Mouse (Mus musculus) kidney, embryonic 15.5 days (tissue): ENCODE data around the gene Ubp1. TPM values are rescaled to one million over a fixed set of nuclear protein-coding genes. Genes with fewer than 3 reads are reported as not detected.
"Not testable (repeated sequence)": the region's sequence is repeated elsewhere in the genome, so short reads cannot be mapped to it uniquely, and the experiment has no call there.

Experiments
- ATAC-seq: fragments of 200-750 bp; cut with Nextera tagmentation; replicated peaks from 2 replicates; pipeline ENCODE4 v1.8.0; 2017; ENCODE audit warnings: moderate TSS enrichment; ENCODE audit not compliant: low FRiP score
- H3K27ac ChIP-seq: fragments of 300-500 bp; sonication (generic); 2 replicates; pipeline ENCODE4 v1.5.1; 2015; ENCODE audit warnings: mild to moderate bottlenecking, inconsistent platforms
- H3K27me3 ChIP-seq: fragments of 300-500 bp; sonication (generic); 2 replicates; pipeline ENCODE4 v1.6.1; 2015; ENCODE audit warnings: inconsistent platforms
- H3K36me3 ChIP-seq: fragments of 300-500 bp; sonication (generic); 2 replicates; pipeline ENCODE4 v1.6.1; 2015; ENCODE audit warnings: inconsistent platforms
- H3K4me1 ChIP-seq: fragments of 300-500 bp; sonication (generic); 2 replicates; pipeline ENCODE4 v1.6.1; 2015; ENCODE audit warnings: inconsistent platforms
- H3K4me2 ChIP-seq: fragments of 300-500 bp; sonication (generic); 2 replicates; pipeline ENCODE4 v1.6.1; 2015; ENCODE audit warnings: moderate library complexity, mild to moderate bottlenecking, inconsistent platforms
- H3K4me3 ChIP-seq: fragments of 300-500 bp; sonication (generic); replicated peaks from 2 replicates; pipeline ENCODE4 v1.5.1; 2015; ENCODE audit warnings: mild to moderate bottlenecking, inconsistent platforms
- H3K9ac ChIP-seq: fragments of 300-500 bp; sonication (generic); 2 replicates; pipeline ENCODE4 v1.6.1; 2015; ENCODE audit warnings: mild to moderate bottlenecking, inconsistent platforms
- H3K9me3 ChIP-seq: fragments of 300-500 bp; sonication (generic); replicated peaks from 2 replicates; pipeline ENCODE4 v1.6.1; 2016; ENCODE audit warnings: inconsistent platforms
- WGBS: fragments of 180-500 bp; shearing (Covaris S2); methylation state at CpG from one replicate; pipeline ENCODE4 v1.1.7; 2015; ENCODE audit warnings: mixed read lengths; 5-methylcytosine and 5-hydroxymethylcytosine counted together
- polyA plus RNA-seq: library from polyadenylated mRNA; unstranded; fragments of >200 nt; fragmentation: Nextera tagmentation; extraction: Ambion mirVana; gene quantifications from 2 replicates; pipeline ENCODE4 v1.2.1, GENCODE M21; 2015

The Ubp1 gene
- 35.1 and 37.2 TPM in 2 replicates for polyA plus RNA-seq

DNA sequence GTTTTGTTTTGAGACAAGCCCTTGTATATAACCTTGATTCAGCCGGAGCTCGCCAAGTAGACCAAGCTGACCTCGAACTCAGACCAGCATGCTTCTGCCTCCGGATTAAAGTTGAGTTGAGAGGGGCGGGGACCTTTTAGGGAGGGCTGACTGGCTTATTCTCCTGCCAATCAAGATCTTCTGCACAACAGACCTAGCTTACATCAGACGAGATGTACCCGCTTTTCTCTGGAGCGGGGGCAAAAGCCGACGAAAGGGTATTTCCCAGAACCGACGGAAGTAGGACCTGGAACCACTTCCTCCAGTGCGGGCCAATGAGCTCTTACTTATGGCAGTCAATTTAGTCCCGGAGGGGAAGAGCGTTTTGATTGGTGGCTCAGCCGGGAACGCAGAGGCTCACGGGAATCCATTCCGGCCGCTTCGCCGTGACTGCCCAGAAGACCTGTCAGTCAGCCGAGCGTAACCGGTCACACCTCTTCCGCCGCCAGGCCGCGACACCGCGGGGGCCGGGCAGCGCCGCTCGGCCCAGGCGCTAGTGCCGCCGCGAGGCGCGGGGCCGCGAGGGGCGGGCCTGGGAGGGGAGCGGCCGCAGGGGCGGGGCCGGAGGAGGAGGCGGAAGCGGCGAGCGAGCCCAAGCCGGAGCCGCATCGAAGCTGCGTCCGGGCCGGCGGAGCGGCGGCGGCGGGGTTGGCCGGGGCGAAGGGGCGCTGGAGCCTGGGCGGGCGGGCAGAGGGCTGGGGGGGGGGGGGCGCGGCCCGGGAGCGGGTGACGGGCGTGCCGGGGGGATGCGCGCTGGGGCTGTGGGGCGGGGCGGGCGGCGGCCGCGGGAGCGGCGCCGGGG is at the start of gene Ubp1:
Gene Ubp1 (plus strand): TSS at position 401 of the 841 bp plus-strand sequence.
- peak within 1 kb of the TSS; percentile 97 for H3K4me3 ChIP-seq
- H3K36me3 ChIP-seq: no peaks in the 10 kb centered on the region
- peak within 1 kb of the TSS; percentile 74 for H3K4me2 ChIP-seq
- peak; percentile 98 for ATAC-seq
- H3K9ac ChIP-seq: peak within 1 kb of the TSS; percentile 91
- under 1% methylated on average over 52 of the region's 86 CpGs for WGBS
- H3K4me1 ChIP-seq: peaks cover 39% of the 10 kb centered on the region
- peak within 1 kb of the TSS; percentile 93 for H3K27ac ChIP-seq
- H3K9me3 ChIP-seq: no peaks in the 10 kb centered on the region
- H3K27me3 ChIP-seq: no peaks in the 10 kb centered on the region

DNA sequence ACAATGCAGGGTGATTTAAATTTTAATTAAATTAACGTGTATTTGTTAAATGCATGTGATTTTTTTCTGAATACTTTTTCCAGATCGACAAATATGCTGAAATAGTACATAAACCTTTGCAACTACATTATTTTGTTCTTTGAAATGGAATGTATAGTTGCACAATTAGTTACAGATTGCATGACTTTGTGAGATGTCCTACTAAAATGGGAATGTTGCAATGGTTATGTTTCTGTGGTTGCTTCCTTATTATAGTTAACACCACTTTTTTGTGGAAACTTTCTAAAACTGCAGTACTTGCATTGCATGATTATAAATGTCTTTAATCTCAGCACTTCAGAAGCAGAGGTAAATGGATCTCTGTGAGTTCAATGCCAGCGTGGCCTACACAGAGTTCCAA is 35.8 kb upstream of the Ubp1 start:
- H3K4me1 ChIP-seq: no peaks in the 10 kb centered on the region
- no peak overlapping the region for H3K4me3 ChIP-seq
- H3K36me3 ChIP-seq: peaks cover 53% of the 10 kb centered on the region
- 92% methylated on average over 3 of the region's 3 CpGs for WGBS
- ATAC-seq: no peak
- H3K27ac ChIP-seq: no peak overlapping the region
- H3K4me2 ChIP-seq: no peak overlapping the region
- H3K9me3 ChIP-seq: no peaks in the 10 kb centered on the region
- no peaks in the 10 kb centered on the region for H3K27me3 ChIP-seq
- H3K9ac ChIP-seq: no peak overlapping the region

DNA sequence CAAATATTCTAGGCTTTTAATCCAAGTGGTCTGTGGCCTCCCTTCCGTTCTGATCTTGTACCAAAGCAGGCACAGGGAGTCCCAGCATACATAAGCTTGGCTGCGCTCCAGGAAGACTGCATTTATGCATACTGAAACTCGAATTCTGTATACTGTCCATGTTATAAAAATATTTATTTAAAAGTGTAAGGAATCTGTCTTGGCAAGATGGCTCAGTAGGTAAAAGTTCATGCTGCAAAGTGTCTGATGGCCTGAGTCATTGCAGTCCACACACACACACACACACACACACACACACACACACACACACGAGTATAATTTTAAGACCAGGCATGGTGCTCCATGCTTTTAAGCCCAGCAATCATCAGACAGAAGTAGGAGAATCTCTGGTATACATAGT is 27.6 kb upstream of the Ubp1 start:
- no peak overlapping the region for H3K4me3 ChIP-seq
- H3K27me3 ChIP-seq: no peaks in the 10 kb centered on the region
- no peak for ATAC-seq
- H3K4me2 ChIP-seq: no peak overlapping the region
- no peak overlapping the region for H3K27ac ChIP-seq
- 76% methylated on average over 4 of the region's 4 CpGs for WGBS
- no peaks in the 10 kb centered on the region for H3K4me1 ChIP-seq
- no peak overlapping the region for H3K9ac ChIP-seq
- H3K36me3 ChIP-seq: peaks cover 74% of the 10 kb centered on the region
- H3K9me3 ChIP-seq: no peaks in the 10 kb centered on the region

DNA sequence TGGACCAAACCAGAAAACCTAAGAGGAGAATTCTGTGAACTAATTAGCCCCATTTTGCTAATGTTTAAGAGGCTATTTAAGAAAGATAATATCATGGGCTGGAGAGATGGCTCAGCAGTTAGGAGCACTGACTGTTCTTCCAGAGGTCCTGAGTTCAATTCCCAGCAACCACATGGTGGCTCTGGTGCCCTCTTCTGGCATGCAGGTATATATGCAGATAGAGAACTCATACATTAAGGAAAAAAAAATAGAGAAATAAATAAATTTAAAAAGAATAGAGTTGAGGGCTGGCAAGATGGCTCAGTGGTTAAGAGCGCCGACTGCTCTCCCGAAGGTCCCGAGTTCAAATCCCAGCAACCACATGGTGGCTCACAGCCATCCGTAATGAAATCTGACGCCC is 26.4 kb upstream of the Ubp1 start:
- peaks cover 79% of the 10 kb centered on the region for H3K36me3 ChIP-seq
- H3K9ac ChIP-seq, H3K9me3 ChIP-seq, H3K4me2 ChIP-seq, H3K27ac ChIP-seq, ATAC-seq, H3K4me3 ChIP-seq, H3K27me3 ChIP-seq, H3K4me1 ChIP-seq: not testable (repeated sequence)
- 91% methylated on average over 6 of the region's 6 CpGs for WGBS

DNA sequence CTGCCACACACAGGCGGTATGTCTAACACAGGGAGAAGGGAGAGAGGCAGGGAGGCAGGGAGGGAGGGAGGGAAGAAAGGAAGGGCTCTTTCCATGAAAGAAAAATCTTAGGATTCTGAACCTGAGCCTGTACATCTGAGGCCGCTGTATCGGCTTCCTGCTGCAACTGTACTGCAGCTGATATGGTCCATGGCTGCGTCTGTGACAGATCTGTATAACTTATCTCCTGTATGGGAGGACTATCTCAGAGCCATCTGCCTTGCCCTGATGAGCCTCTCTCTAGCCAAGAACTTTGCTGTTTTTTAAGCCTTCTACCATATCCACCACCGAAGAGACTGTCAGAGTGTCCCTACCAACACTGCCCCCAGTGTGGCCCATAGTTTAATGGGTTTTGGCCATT is 14.9 kb upstream of the Ubp1 start:
- WGBS: 93% methylated on average over 5 of the region's 5 CpGs

DNA sequence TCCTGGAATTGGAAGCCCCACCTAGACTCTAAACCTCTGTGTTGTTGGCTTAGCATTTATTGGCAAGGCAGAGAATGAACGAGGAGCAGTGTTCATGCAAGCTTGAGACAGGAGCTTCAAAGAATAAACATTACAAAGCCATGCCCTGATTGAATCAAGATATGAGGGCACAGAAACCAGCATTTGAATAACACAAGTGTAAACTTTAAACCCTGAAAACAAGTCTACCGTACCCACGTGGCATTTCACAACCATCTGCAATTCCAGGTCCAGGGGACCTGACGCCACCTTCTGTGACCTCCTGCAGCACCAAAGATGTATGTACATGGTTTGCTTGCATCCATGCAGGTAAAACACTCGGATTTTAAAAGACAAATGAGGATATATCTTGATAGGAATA is 8.1 kb upstream of the Ubp1 start:
- Histone ChIP-seq H3K9ac (no peak overlapping the region), H3K27me3 (no peaks in the 10 kb centered on the region), H3K4me1 (no peaks in the 10 kb centered on the region), H3K4me3 (no peak overlapping the region), H3K9me3 (no peaks in the 10 kb centered on the region), H3K27ac (no peak overlapping the region), H3K4me2 (no peak overlapping the region), H3K36me3 (peaks cover 27% of the 10 kb centered on the region)
- WGBS: 94% methylated on average over 5 of the region's 5 CpGs
- ATAC-seq: no peak

More for the DNA sequence above, 14.9 kb upstream of the Ubp1 start:
- H3K9me3 ChIP-seq: no peaks in the 10 kb centered on the region
- H3K4me2 ChIP-seq: no peak overlapping the region
- H3K27ac ChIP-seq: no peak overlapping the region
- no peaks in the 10 kb centered on the region for H3K4me1 ChIP-seq
- peaks cover 60% of the 10 kb centered on the region for H3K36me3 ChIP-seq
- no peak overlapping the region for H3K9ac ChIP-seq
- H3K27me3 ChIP-seq: no peaks in the 10 kb centered on the region
- H3K4me3 ChIP-seq: no peak overlapping the region
- no peak for ATAC-seq

DNA sequence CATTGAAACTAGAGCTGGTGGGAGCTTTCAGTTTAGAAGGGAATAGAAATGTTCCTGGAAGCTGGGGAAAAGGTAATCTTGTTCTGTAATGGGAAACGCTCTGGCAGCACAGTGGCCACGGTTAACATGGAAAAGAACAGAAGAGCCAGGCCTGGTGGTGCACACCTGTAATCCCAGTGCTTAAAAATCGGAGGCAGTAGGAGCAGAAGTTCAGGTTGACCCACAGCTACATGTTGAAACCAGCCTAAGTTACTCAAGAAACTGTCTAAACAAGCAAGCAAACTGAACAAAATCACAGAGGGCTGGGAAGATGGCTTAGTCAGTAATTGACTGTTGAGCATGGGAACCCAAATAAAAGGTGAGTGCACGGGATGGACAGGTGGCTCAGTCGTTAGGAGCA is 5.9 kb upstream of the Ubp1 start:
- WGBS: 86% methylated on average over 5 of the region's 5 CpGs
- Histone ChIP-seq H3K27ac (no peak overlapping the region), H3K4me3 (no peak overlapping the region), H3K9me3 (no peaks in the 10 kb centered on the region), H3K36me3 (peaks cover 21% of the 10 kb centered on the region), H3K27me3 (no peaks in the 10 kb centered on the region), H3K4me1 (peaks cover under 1% of the 10 kb centered on the region), H3K9ac (no peak overlapping the region), H3K4me2 (no peak overlapping the region)
- ATAC-seq: no peak

DNA sequence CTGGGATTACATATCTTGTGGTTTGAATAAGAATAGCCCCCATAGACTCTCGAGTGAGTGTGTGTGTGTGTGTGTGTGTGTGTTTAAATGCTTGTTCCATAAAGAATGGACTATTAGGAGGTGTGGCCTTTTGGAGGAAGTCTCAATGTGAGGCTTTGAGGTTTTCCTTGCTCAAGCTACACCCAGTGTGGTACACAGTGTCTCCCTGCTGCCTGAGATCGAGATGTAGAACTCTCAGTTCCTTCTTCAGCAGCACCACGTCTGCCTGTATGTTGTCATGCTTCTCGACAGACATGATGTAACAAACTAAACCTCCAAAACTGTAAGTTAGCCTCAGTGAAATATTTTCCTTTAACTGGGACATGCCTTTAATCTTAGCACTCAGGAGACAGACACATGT is 2.1 kb upstream of the Ubp1 start:
- no peak for ATAC-seq

DNA sequence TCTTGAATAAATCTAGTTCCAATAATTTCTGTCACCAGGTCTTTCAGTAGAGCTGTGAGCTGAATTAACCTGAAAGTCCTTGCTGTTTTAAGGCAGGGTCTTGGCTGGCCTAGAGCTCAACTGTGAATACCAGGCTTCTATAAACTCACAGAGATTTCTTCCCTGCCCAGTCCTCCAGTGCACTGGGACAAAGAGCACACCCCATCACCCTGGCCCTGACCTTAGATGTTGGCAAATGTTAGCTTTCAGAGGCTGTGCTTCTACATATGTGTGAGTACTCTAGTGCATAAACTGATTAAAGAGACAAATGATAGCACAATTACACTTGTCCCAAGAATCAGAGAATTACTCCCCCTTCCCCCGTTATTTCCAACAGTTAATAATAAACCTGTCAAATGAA is 1.1 kb upstream of the Ubp1 start:
- Histone ChIP-seq H3K27me3 (no peaks in the 10 kb centered on the region), H3K4me1 (peaks cover 30% of the 10 kb centered on the region), H3K27ac (no peak overlapping the region), H3K4me2 (peak overlapping the region; percentile 67), H3K9me3 (no peaks in the 10 kb centered on the region), H3K9ac (no peak overlapping the region), H3K36me3 (no peaks in the 10 kb centered on the region), H3K4me3 (peak overlapping the region; percentile 97)
- 66% methylated on average over 1 of the region's 1 CpGs for WGBS
- no peak for ATAC-seq

More for the DNA sequence above, 2.1 kb upstream of the Ubp1 start:
- H3K27me3 ChIP-seq: no peaks in the 10 kb centered on the region
- H3K4me3 ChIP-seq: no peak overlapping the region
- peaks cover 23% of the 10 kb centered on the region for H3K4me1 ChIP-seq
- no peak overlapping the region for H3K9ac ChIP-seq
- peaks cover under 1% of the 10 kb centered on the region; the same call in 1 of the 2 replicates for H3K36me3 ChIP-seq
- H3K9me3 ChIP-seq: no peaks in the 10 kb centered on the region
- 75% methylated on average over 4 of the region's 4 CpGs for WGBS
- H3K4me2 ChIP-seq: no peak overlapping the region
- no peak overlapping the region for H3K27ac ChIP-seq

DNA sequence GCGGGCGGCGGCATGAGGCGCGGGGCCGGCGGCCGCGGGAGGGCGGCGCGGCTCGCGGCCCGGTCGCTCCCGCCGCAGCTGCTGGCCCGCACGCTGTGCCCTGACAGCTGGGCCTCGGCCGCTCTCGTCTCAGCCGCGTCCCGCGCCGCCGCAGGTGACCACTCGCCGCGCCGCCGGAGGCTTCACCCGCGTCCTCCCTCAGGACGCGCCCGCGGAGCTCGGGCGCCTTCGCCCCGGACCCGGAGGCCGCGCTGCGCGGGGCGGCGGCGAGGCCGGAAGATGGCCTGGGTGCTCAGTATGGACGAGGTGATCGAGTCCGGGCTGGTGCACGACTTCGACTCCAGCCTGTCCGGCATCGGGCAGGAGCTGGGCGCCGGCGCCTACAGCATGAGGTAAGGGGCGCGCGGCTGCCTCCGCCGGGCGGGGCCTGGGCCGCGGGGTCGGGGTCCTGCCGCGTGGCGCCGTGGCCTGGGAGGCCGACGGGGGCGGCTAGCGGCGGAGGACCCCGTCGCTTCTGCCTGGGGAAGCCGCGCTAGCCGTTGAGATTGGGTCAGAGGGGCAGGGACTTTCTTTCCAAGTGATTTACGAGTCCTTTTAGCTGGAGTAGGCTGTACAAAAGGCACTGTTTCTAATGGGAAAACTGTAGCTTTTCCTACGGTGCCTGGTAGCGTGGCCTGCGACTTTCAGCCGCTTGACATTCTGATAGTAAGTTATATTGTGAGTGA is 803 bp downstream of the Ubp1 start:
- WGBS: under 1% methylated on average over 45 of the region's 91 CpGs
- peak overlapping the region; percentile 74 for H3K4me2 ChIP-seq
- no peaks in the 10 kb centered on the region for H3K9me3 ChIP-seq
- peak overlapping the region; percentile 97 for H3K4me3 ChIP-seq
- H3K27ac ChIP-seq: peak overlapping the region; percentile 93
- H3K9ac ChIP-seq: peak overlapping the region; percentile 91
- H3K4me1 ChIP-seq: peaks cover 46% of the 10 kb centered on the region
- ATAC-seq: peak; percentile 57
- no peaks in the 10 kb centered on the region for H3K27me3 ChIP-seq
- no peaks in the 10 kb centered on the region for H3K36me3 ChIP-seq

DNA sequence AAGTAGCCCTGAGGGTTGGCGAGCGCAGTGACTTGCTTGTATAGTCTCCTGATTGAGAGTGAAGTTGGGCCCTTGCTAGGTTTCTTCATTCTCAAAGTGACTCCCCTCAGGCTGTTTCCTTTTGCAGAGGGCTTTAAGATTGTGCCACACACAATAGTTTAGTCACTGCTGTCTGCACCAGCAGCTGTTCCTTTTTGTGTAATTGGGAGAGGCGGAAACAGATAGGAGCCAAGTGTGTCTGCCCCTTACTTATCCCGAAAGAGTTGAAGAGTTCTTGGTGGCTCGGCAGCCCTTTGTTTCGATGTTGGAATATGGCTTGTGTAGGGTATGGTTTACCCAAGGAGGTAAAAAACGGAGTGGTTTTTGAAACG is 1.4 kb downstream of the Ubp1 start:
- Histone ChIP-seq H3K4me2 (peak overlapping the region; percentile 74), H3K27me3 (no peaks in the 10 kb centered on the region), H3K27ac (peak overlapping the region; percentile 93), H3K9me3 (no peaks in the 10 kb centered on the region), H3K9ac (peak overlapping the region; percentile 91), H3K36me3 (no peaks in the 10 kb centered on the region), H3K4me1 (peaks cover 49% of the 10 kb centered on the region), H3K4me3 (peak overlapping the region; percentile 97)
- no peak for ATAC-seq
- WGBS: under 1% methylated on average over 8 of the region's 8 CpGs

DNA sequence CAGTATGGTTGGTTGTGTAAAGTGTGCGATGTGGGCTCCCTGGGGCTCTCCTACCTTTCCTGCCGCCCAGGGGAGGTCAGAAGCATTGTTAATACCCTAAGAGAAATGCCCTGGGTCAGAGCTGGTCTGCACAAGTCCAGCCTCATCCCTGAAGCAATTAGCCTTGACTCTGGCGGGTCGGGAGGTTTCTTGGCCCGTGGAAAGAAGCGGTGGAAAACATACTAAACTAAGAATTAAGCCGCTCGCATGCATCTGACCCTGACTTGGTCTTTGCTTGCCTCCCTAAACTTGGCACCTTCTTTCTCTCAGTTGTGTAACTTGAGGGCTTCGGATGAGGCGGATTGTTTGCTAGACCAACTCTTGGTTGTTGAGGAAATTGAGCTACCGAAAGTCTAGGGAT is 1.8 kb downstream of the Ubp1 start:
- ATAC-seq: no peak
- 9% methylated on average over 11 of the region's 11 CpGs for WGBS
- Histone ChIP-seq H3K4me2 (peak overlapping the region; percentile 74), H3K36me3 (no peaks in the 10 kb centered on the region), H3K9me3 (no peaks in the 10 kb centered on the region), H3K27ac (peak overlapping the region; percentile 93), H3K9ac (peak overlapping the region; percentile 91), H3K4me3 (peak overlapping the region; percentile 97), H3K4me1 (peaks cover 49% of the 10 kb centered on the region), H3K27me3 (no peaks in the 10 kb centered on the region)
